Mouse (Mus musculus): ENCODE measurements at regions not wholly inside any gene's neighbourhood (a gene's known extent, or its start where the extent isn't known, plus 50 kb on each side); places are given as distances from the start of the nearest gene placed in this dataset.

DNA sequence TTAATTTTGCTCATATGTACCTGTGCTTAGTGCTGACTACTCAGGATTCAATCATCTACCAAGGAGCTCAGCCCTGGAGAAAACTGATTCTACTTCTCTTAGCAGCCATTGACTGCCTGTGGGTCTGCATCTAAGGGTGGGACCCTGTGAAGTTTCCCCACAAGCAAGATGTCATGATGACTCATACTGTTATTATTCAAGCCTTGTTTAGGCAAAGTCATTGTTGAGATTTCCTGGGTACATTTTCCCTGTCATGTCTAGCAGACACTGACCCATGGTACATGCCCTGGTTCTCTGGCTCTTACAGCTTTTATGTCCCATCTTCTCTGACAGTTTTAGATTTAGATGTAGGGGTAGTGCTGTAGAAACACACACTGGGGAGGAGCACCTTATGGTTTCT is 853.8 kb downstream of the Car8 start:
- Histone ChIP-seq H3K27ac (ENCODE audit: low read depth) (no peak overlapping the region), H3K27me3 (ENCODE audit: control insufficient read depth, insufficient read depth, low read length) (no peaks in the 10 kb centered on the region), H3K4me2 (ENCODE audit: low read depth, low read length) (no peak overlapping the region), H3K36me3 (replicated peaks; ENCODE audit: control insufficient read depth, insufficient read depth, low read length) (no peaks in the 10 kb centered on the region), H3K4me3 (ENCODE audit: low read depth, low read length) (no peak overlapping the region), H3K9me3 (replicated peaks; ENCODE audit: control insufficient read depth, low read length) (no peaks in the 10 kb centered on the region), H3K4me1 (ENCODE audit: control insufficient read depth, insufficient read depth) (no peaks in the 10 kb centered on the region), H3K9ac (replicated peaks; ENCODE audit: low read depth, low read length) (no peak overlapping the region)
- no peak for ATAC-seq (ENCODE audit: insufficient read depth, low read depth)
- no peak for DNase-seq (ENCODE audit: low spot score)
- TF ChIP-seq CTCF (IDR thresholded peaks at IDR 0.05; ENCODE audit: low read depth) = no peak
- no peak for TF ChIP-seq EP300 (IDR thresholded peaks at IDR 0.05; ENCODE audit: low read depth)

DNA sequence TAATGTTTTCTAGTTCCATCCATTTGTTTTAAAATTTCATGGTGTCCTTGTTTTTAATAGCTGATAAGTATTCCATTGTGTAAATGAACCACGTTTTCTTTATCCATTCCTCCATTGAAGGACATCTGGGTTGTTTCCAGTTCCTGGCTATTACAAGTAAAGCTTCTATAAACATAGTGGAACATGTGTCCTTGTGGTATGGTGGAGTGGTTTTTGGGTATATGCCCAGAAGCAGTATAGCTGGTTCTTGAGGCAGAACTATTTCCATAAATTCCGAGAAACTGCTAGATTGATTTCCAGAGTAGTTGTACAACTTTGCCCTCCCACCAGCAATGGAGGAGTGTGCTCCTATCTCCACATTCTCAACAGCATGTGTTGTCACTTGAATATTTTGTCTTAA is 858.8 kb downstream of the Car8 start:
- H3K4me1 ChIP-seq (ENCODE audit: control insufficient read depth, insufficient read depth) = no peaks in the 10 kb centered on the region
- WGBS = 32% methylated on average over 2 of the region's 2 CpGs
- TF ChIP-seq EP300 (IDR thresholded peaks at IDR 0.05; ENCODE audit: low read depth) (no peak), CTCF (IDR thresholded peaks at IDR 0.05; ENCODE audit: low read depth) (no peak)
- DNase-seq (ENCODE audit: low spot score) (no peak), ATAC-seq (ENCODE audit: insufficient read depth, low read depth) (no peak)
- no peaks in the 10 kb centered on the region for H3K9me3 ChIP-seq (replicated peaks; ENCODE audit: control insufficient read depth, low read length)
- H3K4me3 ChIP-seq (ENCODE audit: low read depth, low read length) = no peak overlapping the region
- H3K4me2 ChIP-seq (ENCODE audit: low read depth, low read length) = no peak overlapping the region
- H3K9ac ChIP-seq (replicated peaks; ENCODE audit: low read depth, low read length) = no peak overlapping the region
- no peaks in the 10 kb centered on the region for H3K36me3 ChIP-seq (replicated peaks; ENCODE audit: control insufficient read depth, insufficient read depth, low read length)
- no peak overlapping the region for H3K27ac ChIP-seq (ENCODE audit: low read depth)
- no peaks in the 10 kb centered on the region for H3K27me3 ChIP-seq (ENCODE audit: control insufficient read depth, insufficient read depth, low read length)

DNA sequence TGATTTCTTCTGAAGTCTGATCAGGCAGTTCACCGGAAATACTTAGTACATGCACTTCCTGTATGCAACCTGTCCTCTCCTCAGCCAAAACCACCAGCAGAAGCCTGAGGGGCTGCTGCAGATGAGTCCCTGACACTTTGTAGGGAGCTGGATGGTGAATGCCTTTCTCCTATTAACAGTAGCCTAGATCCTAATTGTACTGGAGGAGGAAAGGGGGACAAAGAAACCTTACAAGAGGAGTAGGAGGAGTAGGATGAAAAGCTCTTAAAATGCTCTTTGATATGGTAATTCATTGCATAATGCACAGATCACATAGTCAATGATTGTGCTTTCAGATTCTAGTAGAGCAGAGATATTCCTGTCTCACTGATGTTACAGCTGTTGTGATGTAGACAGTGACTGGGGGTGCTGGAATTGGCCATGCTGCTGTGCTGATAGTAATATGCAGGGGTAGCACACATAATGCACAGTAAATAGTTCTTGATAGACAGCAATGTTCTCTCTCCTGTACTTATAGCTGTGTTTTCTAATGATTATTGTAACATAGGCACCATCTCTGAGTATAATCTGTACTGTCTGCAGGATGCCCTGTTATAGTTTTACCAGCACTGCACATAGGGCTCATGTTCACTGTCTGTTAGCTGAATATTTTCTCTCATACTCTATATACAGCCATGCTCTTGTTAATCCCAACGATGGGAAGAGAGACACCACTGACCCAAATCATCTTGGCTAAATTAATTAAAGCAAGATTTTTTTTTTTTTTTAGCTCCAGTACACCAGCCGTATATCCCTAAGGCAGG is 874.4 kb downstream of the Car8 start:
- H3K27me3 ChIP-seq (ENCODE audit: control insufficient read depth, insufficient read depth, low read length) = no peaks in the 10 kb centered on the region
- H3K4me3 ChIP-seq (ENCODE audit: low read depth, low read length) = no peak overlapping the region
- no peaks in the 10 kb centered on the region for H3K36me3 ChIP-seq (replicated peaks; ENCODE audit: control insufficient read depth, insufficient read depth, low read length)
- H3K4me1 ChIP-seq (ENCODE audit: control insufficient read depth, insufficient read depth) = no peaks in the 10 kb centered on the region
- WGBS = 74% methylated on average over 3 of the region's 3 CpGs
- no peak overlapping the region for H3K27ac ChIP-seq (ENCODE audit: low read depth)
- no peaks in the 10 kb centered on the region for H3K9me3 ChIP-seq (replicated peaks; ENCODE audit: control insufficient read depth, low read length)
- TF ChIP-seq CTCF (IDR thresholded peaks at IDR 0.05; ENCODE audit: low read depth) (no peak), EP300 (IDR thresholded peaks at IDR 0.05; ENCODE audit: low read depth) (no peak)
- ATAC-seq (ENCODE audit: insufficient read depth, low read depth) (no peak), DNase-seq (ENCODE audit: low spot score) (no peak)
- no peak overlapping the region for H3K4me2 ChIP-seq (ENCODE audit: low read depth, low read length)
- H3K9ac ChIP-seq (replicated peaks; ENCODE audit: low read depth, low read length) = no peak overlapping the region

DNA sequence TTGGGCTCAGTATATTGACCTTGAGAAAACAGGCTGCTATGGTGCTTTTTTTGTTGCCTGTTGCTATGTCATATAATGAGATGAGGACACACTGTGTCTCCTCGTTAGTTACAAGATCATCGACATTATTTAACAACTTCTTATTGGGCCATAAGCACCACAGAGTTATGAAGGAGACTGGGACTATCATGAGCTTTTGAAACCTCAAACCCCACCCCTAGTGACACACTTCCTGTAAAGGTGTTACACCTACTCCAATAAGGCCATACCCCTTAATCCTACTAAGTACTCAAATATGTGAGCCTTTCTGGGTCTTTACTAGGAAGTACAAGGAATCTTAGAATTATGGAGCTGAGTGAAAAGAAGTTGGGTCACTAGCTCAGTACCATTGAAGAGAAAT is 875.3 kb downstream of the Car8 start:
- no peak overlapping the region for H3K9ac ChIP-seq (replicated peaks; ENCODE audit: low read depth, low read length)
- WGBS = 84% methylated on average over 2 of the region's 2 CpGs
- no peak for TF ChIP-seq CTCF (IDR thresholded peaks at IDR 0.05; ENCODE audit: low read depth)
- TF ChIP-seq EP300 (IDR thresholded peaks at IDR 0.05; ENCODE audit: low read depth) = no peak
- H3K4me3 ChIP-seq (ENCODE audit: low read depth, low read length) = no peak overlapping the region
- no peak for ATAC-seq (ENCODE audit: insufficient read depth, low read depth)
- no peaks in the 10 kb centered on the region for H3K27me3 ChIP-seq (ENCODE audit: control insufficient read depth, insufficient read depth, low read length)
- H3K4me2 ChIP-seq (ENCODE audit: low read depth, low read length) = no peak overlapping the region
- H3K9me3 ChIP-seq (replicated peaks; ENCODE audit: control insufficient read depth, low read length) = no peaks in the 10 kb centered on the region
- H3K27ac ChIP-seq (ENCODE audit: low read depth) = no peak overlapping the region
- H3K4me1 ChIP-seq (ENCODE audit: control insufficient read depth, insufficient read depth) = no peaks in the 10 kb centered on the region
- DNase-seq (ENCODE audit: low spot score) = no peak
- no peaks in the 10 kb centered on the region for H3K36me3 ChIP-seq (replicated peaks; ENCODE audit: control insufficient read depth, insufficient read depth, low read length)

DNA sequence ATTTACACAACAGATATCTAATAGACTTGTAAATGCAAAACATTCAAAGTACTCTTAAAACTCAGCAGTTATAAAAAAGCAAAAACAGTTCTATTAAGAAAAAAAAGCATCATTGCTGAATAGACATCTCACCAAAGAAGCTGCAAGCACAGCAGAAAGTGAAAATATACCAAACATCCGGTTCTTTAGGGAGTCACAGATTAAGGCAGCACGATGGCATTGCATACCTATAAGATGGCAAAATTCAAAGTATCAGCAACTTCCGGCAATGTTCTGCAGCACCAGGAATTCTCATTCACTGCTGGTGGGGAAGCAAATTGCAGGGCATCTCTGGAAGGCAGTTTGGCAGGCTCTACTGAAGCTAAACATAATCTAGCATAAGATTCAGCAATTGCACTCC is 882.6 kb downstream of the Car8 start:
- H3K9ac ChIP-seq (replicated peaks; ENCODE audit: low read depth, low read length) = no peak overlapping the region
- 80% methylated on average over 3 of the region's 3 CpGs for WGBS
- no peak for DNase-seq (ENCODE audit: low spot score)

DNA sequence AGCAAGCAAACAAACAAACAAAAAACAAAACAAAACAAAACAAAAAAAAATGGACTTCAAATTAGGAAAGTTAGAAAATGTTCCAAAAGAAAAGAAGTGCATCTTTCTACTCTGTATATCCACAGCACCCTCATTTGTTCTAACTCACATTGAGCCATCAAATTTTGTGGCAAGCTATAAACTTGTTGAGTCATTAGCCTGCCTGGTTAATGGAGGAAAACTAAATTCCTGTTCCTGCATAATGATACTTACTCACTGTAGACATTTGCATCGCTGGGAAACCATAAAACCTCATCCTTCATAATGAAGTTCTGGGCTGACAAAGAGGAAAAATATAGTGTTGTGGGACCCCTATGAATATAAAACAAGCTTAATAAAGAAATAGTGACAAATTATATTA is 891.5 kb downstream of the Car8 start:
- H3K27me3 ChIP-seq (ENCODE audit: control insufficient read depth, insufficient read depth, low read length) = no peaks in the 10 kb centered on the region
- H3K27ac ChIP-seq (ENCODE audit: low read depth) = no peak overlapping the region
- H3K9me3 ChIP-seq (replicated peaks; ENCODE audit: control insufficient read depth, low read length) = no peaks in the 10 kb centered on the region
- no peak for TF ChIP-seq CTCF (IDR thresholded peaks at IDR 0.05; ENCODE audit: low read depth)
- no peak for TF ChIP-seq EP300 (IDR thresholded peaks at IDR 0.05; ENCODE audit: low read depth)
- no peak overlapping the region for H3K4me3 ChIP-seq (ENCODE audit: low read depth, low read length)
- no peaks in the 10 kb centered on the region for H3K4me1 ChIP-seq (ENCODE audit: control insufficient read depth, insufficient read depth)
- 85% methylated on average over 1 of the region's 1 CpGs for WGBS
- no peak overlapping the region for H3K4me2 ChIP-seq (ENCODE audit: low read depth, low read length)
- H3K9ac ChIP-seq (replicated peaks; ENCODE audit: low read depth, low read length) = no peak overlapping the region
- DNase-seq (ENCODE audit: low spot score) (no peak), ATAC-seq (ENCODE audit: insufficient read depth, low read depth) (no peak)
- H3K36me3 ChIP-seq (replicated peaks; ENCODE audit: control insufficient read depth, insufficient read depth, low read length) = no peaks in the 10 kb centered on the region

More for the DNA sequence above, 882.6 kb downstream of the Car8 start:
- no peak for ATAC-seq (ENCODE audit: insufficient read depth, low read depth)
- no peaks in the 10 kb centered on the region for H3K4me1 ChIP-seq (ENCODE audit: control insufficient read depth, insufficient read depth)
- no peaks in the 10 kb centered on the region for H3K9me3 ChIP-seq (replicated peaks; ENCODE audit: control insufficient read depth, low read length)
- no peak overlapping the region for H3K4me3 ChIP-seq (ENCODE audit: low read depth, low read length)
- H3K36me3 ChIP-seq (replicated peaks; ENCODE audit: control insufficient read depth, insufficient read depth, low read length) = no peaks in the 10 kb centered on the region
- TF ChIP-seq EP300 (IDR thresholded peaks at IDR 0.05; ENCODE audit: low read depth) = no peak
- no peak for TF ChIP-seq CTCF (IDR thresholded peaks at IDR 0.05; ENCODE audit: low read depth)
- no peak overlapping the region for H3K27ac ChIP-seq (ENCODE audit: low read depth)
- no peaks in the 10 kb centered on the region for H3K27me3 ChIP-seq (ENCODE audit: control insufficient read depth, insufficient read depth, low read length)
- H3K4me2 ChIP-seq (ENCODE audit: low read depth, low read length) = no peak overlapping the region

Data from heart, postnatal 0 days (tissue).